In genomic region chr7:66650883-66651282, GRCm38 (mm10) we compare ENCODE assay signal across 16 mouse cellular contexts.
"Had no signal": no experiment of that assay in that cellular context is flagged by ENCODE, and none has a peak within 500 bp of the region (broad histone marks: within the 10 kb centered on the region; RNA-seq: fewer than 3 reads in every experiment).

No protein-coding gene starts in this region.

- H3K27ac ChIP-seq: limb, embryonic 12.5 days; limb, embryonic 15.5 days; liver, embryonic 12.5 days; liver, embryonic 15.5 days; midbrain, embryonic 12.5 days; neural tube, embryonic 12.5 days; neural tube, embryonic 15.5 days had no signal

- H3K27me3 ChIP-seq: limb, embryonic 12.5 days; limb, embryonic 15.5 days; liver, embryonic 12.5 days; liver, embryonic 15.5 days; midbrain, embryonic 12.5 days; neural tube, embryonic 12.5 days; neural tube, embryonic 15.5 days had no signal

- H3K9me3 ChIP-seq: limb, embryonic 12.5 days; limb, embryonic 15.5 days; liver, embryonic 12.5 days; liver, embryonic 15.5 days; midbrain, embryonic 12.5 days; neural tube, embryonic 12.5 days; neural tube, embryonic 15.5 days had no signal

- ATAC-seq: liver, embryonic 12.5 days had no signal

- H3K4me2 ChIP-seq: limb, embryonic 12.5 days; limb, embryonic 15.5 days; liver, embryonic 12.5 days; liver, embryonic 15.5 days; midbrain, embryonic 12.5 days; neural tube, embryonic 12.5 days; neural tube, embryonic 15.5 days had no signal

- DNase-seq: kidney, adult 2 months; left cerebral cortex, postnatal 4 days; lung, adult 2 months; lung, postnatal 14 days; lung, postnatal 4 days; right cerebral cortex, adult 18-20 months; right cerebral cortex, postnatal 14 days; right cerebral cortex, postnatal 4 days; thymus, postnatal 25 days had no signal

- H3K9ac ChIP-seq: limb, embryonic 12.5 days; limb, embryonic 15.5 days; liver, embryonic 12.5 days; liver, embryonic 15.5 days; midbrain, embryonic 12.5 days; neural tube, embryonic 12.5 days; neural tube, embryonic 15.5 days had no signal

- H3K4me3 ChIP-seq: limb, embryonic 12.5 days; limb, embryonic 15.5 days; liver, embryonic 12.5 days; liver, embryonic 15.5 days; midbrain, embryonic 12.5 days; neural tube, embryonic 12.5 days; neural tube, embryonic 15.5 days had no signal

- H3K4me1 ChIP-seq: limb, embryonic 12.5 days; limb, embryonic 15.5 days; liver, embryonic 15.5 days; neural tube, embryonic 15.5 days had no signal
